Mouse (Mus musculus) gastrocnemius, postnatal 4 days (tissue): ENCODE results near the gene Tph1. TPM values are rescaled to one million over a fixed set of nuclear protein-coding genes. Genes with fewer than 3 reads are reported as not detected.
"Not testable (repeated sequence)": the region's sequence is repeated elsewhere in the genome, so short reads cannot be mapped to it uniquely, and the experiment has no call there.

Experiments used
- DNase-seq, 2 experiments: peaks; one replicate each; pipeline ENCODE4 v3.0.0; 2021 to 2022; ENCODE audit warnings: low spot score in 2 of 2, mixed read lengths in 2 of 2
- total RNA-seq, 2 experiments: library from RNA; stranded (reverse); gene quantifications; 2 replicates each; pipeline ENCODE4 v1.2.3; 2021

The Tph1 gene
- total RNA-seq, 2 experiments from 2014 or later: 0.21 to 0.49 TPM

DNA sequence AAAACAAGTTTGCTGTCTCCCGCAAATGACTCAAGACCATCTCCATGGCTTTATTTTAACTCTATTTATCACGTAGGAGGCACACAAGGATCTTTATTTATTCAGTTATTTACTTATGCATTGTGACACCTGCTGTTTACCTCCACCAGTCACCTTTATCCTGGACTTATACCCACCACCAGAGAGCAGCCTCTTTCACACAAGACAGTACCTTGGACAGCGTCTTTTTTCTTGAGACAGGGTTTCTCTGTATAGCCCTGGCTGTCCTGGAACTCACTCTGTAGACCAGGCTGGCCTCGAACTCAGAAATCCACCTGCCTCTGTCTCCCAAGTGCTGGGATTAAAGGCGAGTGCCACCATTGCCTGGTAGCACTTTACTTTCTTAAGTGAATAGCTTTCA lies 22.1 kb downstream of the Tph1 start:
- not testable (repeated sequence) for DNase-seq

DNA sequence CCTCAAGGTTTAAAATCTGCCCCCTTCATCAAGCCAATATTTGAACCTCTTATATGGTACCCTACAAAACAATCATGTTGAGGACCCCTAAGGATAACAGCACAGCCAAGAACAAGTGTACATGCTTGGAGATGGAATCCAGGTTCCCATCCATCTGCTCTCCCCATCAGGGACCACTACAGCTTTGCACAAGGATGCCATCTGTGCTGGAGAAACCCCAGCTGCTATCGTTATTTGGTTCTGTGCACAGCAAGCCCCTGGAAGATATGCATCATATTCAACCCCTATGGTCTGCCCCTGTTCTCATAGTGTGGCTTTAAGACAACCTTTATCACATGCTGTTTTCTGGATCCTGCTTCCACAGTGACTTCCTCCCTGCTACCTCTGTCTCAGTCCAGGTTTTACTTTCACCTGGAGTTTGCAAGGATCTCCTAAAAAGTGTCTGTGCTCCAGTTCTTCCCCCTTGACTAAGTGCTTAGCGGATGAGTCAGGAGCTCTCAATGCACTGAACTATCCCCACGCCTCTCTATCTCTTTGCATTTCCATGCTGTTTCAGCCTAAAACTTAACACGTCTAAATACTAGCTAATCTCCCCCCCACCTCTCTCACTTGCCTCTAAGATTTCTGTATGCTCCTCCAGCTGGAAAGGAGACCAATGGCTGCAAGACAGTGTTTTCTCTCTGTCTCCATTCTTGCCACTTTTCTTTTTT lies 23.8 kb downstream of the Tph1 start:
- DNase-seq: no peak

DNA sequence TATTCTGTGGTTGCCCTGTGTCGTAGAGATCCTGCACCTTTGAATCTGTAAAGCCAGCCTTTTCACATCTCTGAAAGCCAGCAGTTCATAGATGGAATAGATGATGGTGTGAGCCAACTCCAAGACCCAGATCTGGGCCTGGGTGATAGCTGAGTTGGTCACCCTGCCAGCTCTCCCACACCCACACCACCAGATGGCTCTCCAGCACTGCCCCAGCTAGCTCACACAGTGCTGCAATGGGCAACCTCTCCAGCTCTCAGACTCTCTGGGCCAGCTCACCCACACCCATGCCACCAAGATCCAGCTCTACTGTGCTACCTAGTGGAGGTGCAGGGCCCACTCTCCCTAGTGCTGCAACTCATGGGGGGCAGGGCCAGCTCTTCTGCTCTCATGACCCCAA lies 29.2 kb downstream of the Tph1 start:
- DNase-seq: no peak

DNA sequence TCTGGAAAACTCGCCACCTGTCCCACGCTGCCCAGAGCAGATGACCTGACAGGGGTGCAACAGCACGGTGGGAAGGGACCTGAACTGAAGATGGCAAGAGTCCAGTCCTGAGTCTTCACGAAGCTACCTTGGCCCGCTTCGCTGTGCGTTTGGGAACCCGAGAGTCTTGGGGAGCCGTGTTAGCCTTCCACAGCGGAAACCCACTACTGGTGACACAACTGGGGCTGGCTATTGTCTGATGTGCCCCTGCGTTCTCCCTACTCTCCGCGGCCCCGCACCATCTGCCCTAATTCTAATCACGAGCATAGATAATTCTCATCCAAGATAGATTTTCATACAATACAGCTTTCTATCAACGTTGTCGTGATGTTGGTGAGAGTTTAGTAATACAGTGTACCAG lies 32.3 kb downstream of the Tph1 start:
- DNase-seq: peak in 1 of 2 experiments; percentile 13

DNA sequence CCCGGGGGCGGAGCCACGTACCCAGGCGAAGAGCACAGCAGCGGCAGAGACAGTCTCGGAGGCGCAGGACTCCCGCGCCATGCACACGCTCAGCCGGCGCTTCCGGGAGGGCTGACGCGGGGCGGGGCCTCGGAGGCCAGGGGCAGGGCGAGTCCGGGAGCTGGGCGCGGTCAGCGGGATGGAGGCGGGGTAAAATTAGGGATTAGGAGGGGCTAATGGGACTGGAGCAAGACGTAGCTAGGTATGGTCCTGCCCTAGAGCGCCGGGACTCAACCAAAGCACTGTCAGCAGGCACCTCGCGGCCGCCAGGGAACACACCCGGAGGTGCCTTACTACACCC lies 32.7 kb downstream of the Tph1 start, which contains the start of gene Sergef:
Gene Sergef, minus strand, starts transcription at position 116 of the 340 bp plus-strand sequence.
- peak; percentile 75 to 85 for DNase-seq

DNA sequence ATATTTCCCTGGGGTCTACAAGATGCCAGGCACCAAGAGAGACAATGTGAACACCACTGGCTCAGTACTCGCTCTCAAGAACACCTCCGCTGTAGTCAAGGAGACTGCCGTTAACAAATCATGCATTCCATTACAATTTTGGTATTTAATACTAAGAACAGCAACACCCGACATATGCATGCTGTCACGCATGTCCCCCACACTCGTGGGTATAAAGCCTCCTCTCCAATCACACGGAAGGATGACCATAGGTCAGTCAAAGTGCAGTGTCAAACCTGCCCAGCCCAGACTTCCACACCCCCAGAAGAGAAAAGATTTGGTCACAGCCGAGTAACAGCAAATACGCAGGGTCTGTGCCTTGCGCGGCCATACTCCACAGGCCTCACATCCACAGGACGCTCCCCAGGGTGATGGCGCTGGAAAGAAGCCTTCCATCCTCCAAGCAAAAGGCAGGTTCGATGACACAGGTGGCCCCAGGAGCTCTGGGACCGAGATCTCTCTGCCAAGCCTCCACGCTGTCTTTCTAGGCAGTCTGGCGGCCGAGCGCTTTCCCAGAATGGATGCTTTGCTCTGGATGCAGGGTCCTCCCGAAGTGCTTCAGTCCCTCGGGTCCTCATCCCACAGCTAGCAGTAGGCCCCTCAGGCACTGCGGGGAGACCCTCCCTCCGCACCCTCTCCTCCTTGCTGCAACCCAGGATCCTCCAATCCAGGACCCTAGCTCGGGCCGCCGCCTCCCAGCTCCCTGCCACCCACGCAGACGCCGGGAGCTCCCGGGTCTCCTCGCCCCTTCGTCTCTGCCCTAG lies 33.2 kb downstream of the Tph1 start:
- peak in 1 of 2 experiments; percentile 11 for DNase-seq

DNA sequence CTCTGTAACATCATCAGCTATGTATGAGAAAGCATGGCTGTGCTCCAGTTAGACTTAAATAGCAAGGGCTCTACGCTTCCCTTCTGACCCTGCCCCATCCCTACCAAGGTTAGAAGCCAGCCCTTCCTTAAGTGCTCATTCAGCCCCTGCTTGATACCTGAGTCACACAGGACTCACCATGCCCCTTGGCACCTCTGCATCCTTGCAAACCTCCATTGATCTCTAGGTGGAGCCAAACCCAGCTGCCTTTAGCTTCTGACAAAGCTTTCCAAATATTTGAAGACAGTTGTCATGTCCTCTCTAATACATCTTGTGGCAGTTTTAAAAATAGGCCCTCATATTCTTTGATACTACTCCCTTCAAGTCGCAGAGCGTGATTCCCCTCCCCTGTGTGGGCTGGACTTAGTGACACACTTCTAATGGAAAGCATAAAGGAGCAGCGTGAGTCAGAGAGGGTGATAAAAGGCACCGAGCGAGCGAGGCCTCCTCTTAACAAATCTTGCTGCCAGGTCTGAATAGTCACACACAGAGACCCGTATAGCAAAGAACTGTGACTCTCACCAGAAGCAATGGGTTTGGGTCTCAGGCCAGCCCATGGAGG lies 43.9 kb downstream of the Tph1 start:
- no peak for DNase-seq

DNA sequence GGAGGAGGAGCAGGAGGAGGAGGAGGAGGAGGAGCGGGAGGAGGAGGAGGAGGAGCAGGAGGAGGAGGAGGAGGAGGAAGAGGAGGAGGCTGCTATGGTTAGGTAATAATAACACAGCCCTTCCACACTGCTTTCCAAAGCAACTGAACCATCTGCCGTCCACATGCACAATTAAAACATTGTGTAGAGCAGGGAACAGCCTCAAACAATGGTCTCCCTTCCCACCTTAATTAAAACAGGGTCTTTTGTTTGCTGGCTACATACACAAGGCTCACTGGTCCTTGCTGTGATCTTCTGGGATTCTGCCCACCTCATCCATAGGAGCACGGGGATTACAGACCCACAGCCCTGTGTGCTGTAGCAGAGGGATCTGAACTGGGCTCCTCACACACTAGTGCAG lies 48.4 kb downstream of the Tph1 start:
- no peak for DNase-seq

DNA sequence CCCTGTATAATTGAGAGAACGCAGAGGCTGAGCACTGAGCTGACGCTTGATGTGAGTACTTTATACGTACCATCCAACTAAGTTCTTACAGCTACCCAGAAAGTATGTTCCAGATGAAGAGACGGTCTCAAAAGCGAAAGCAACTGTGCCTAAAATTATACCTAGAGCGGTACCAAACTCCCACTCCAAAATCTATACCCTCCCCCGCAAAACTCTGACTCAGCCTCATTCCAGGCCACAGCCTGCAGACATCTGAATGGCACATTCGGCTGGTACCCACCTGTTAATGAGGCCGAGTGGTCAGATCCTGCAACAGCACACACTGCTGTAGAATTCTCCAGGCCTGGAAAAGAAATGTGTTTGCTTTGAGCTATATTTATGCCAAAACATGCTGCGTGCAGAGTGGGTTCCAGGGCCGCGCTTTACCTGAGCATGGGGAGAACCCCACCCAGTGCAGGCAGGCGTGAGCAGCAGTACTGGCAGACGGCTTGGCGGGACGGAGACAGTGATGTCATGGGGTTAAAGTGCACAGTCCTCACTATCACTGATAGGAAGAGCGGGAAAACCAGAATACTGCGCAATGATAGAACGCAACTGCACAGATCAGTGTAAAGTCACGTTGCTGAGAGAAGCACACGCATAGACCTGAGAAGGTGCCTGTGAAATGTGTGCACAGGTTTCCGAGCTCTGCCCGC lies 53.8 kb downstream of the Tph1 start:
- no peak for DNase-seq

DNA sequence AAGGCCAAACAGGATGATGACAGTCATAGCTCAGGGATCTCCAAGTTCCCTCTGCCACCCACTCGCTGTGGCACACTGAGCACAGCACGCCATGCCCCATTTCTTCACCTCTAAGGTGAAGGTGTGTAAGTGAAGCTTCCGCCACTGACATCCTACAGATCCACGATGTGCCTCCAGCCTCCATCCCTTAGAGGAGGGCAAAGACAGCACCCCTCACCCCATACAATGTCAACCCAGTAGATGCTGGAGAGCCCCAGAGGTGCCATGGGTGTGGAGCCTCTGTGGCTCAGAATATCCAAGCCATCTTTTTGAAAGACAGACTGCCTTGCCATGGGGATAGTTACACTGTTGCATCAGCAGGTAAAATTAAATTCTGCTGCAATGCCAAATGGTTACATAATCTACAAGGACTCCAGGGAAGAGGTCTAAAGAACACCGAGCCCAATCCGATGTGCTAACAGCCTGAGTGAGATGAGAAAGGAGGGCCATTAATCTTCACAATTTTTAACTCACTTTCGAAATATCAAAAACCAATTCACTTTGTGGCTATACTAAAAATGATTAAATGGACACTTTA lies 55.8 kb downstream of the Tph1 start:
- no peak for DNase-seq

DNA sequence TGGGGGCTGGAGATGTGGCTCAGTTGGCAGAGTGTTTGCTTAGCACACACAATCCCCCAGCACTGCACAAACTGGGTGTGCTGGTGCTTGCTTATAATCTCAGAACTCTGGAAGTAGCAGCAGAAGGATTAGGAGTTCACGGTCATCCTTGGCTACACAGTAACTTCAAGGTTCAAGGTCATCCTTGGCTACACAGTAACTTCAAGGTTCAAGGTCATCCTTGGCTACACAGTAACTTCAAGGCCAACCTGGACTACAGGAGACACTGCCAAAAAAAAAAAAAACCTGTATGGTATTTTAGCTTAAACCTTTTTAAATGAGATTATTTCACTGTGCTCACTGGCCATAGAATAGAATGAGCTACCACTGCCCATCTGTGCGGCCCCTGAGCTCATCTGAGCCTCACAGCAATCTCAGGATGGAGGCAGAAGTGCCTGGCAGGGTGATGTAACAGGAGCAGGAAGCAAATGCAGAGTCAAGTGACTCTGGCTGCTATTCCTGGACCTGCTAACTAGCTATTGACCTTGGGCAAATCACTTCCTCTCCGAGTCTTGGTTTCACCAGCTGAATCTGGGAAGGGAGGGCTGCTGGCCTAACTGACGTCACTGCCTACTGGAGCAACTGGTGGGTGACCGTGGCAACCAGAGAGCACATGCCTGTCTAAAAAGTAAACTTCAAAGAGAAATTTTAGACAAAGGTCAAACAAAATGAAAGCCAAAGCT lies 56.9 kb downstream of the Tph1 start:
- DNase-seq: no peak

DNA sequence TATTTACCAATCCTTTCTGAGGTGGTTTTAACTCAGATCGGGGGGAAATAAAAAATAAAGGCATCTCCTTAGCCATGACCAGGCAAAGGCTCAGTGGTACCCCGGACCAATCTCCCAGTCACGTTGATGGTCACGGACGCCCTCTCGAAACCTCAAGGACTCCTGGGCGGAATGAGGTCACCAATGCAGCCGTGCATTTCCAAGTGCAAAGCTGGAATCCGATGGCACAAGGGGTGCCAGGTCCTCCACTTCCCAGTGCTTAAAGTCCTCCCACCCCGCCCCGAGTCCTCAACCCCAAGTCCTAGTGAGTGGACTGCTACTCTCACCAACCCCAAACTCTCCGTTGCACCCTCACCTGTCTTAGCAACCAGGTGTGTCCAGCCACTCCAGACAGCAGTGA lies 58.1 kb downstream of the Tph1 start:
- no peak for DNase-seq

DNA sequence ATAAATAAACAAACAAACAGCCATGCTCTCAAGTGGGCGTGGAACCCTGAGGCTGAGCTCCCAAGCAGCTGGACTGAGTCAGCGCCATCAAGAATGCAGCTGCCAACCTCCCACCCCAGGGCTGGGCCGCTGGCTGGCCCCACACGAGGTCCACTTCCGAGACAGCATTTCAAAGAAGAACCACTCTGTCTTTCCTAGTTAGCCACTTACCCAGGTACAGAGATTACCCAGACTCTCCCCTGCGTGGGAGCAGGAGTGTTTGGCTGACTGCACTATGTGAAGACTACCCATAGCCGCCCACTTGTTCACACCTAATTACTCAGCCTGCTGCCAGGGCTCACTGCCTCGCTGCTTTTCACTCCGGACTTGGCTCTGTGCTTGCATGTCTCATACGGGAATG lies 59.2 kb downstream of the Tph1 start:
- DNase-seq: no peak

DNA sequence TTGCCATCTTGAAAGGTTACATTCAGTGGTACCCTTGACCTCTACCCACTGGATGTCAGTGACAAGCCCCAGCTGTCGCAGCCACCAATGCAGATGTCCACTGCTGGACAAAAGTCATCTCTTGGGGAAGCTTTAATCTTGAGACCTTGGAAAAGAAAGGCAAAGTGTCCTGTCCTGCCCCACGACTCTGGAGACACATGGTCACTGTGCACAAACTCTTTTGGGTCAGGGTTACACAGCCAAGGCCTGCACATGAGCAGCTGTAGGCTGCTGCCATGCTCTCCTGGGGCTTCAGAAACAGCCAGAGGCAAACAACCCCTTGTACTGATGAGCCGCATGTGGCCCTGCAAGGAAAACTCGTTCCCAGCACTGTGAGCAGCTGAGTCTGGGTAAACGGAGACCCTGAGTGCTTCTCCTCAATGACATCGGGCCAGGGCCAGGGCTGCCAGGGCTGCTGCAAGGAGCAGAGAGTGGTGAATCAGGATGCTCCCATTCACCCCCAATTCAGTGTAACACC lies 59.9 kb downstream of the Tph1 start:
- DNase-seq: no peak

DNA sequence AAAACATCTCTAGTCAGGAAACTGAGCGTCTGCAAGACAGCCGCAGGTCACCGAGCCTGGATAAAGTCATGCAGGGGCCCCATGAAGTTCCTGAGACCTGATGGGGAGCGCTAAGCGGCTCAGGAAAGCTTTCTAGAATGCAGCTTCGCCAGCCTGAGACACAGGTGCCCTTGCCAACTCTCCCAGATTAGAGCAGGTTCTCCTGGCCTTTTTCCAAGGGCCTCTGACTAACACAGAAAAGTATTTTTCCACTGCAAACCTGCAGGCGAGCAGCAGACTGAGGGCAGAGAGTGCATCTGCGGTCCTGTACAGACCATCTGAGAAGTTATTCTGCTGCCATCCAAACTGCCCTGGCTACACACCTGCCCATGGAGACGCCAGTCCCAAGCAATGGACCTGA lies 60.4 kb downstream of the Tph1 start:
- no peak for DNase-seq

DNA sequence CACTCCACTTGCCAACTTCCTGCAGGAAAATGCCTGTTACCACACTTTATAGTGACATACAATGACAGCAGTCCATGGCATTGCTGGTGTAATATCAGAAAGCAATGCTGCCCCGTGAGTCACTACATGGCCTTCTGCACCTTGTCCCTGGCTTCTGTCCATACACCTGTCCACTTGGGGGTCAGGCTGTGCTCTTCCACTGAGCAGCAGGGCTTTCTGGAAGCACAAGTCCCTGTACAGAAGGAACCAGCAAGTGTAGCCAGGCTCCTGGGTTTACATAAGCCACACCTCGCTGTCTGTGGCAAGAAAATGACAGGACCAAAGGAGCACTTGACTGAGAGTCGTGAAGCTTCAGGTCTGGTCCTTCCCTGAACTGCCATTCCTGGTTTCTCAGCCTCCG lies 63.0 kb downstream of the Tph1 start:
- no peak for DNase-seq

DNA sequence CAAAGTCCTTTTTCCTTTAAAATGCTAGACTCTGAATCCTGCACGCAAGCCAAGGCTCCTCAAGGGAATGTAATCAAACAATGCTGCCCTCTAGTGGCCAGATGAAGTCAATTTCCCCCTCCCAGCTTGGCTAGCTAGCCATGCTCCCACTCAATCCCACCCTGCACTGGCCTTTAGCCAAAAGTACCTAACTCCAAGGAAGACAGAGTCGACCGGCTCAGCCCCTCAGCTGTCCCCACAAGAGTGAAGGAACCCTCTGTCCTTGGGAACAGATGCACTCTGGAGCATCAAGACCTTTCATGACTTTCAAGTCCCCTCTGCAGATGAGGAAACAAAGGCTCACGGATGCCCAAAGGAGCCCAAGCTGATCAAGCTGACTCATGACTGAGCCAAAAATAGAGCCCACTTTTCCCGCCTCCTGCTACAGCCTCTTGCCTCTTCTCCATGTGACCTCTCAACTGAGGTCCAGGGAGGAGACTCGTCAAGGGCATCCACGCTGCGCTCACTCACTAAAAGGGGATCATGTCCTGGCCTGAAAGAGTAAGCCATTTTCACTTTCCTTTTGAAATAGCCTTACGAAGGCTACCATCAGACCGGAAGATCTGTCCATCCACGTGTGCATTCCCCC lies 64.8 kb downstream of the Tph1 start:
- peak in 1 of 2 experiments; percentile 47 for DNase-seq

DNA sequence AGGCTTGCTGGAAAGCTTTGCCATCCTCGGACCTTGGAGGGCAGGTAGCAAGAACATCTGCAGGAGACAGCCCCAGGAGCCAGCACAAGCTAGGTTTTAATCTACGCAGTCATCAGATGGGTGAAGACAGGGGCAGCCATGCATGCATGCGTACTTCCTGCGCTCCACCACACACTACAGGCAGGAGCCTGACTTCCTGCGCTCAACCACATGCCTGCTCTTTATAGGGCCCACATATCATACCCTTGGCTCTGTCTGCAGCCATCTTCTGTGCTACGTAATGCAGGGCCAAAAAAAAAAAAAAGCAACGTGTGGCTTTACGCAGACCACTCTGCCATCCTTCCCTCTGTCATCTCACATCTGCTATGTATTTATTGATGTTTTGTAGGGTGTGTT lies 65.3 kb downstream of the Tph1 start:
- DNase-seq: no peak

DNA sequence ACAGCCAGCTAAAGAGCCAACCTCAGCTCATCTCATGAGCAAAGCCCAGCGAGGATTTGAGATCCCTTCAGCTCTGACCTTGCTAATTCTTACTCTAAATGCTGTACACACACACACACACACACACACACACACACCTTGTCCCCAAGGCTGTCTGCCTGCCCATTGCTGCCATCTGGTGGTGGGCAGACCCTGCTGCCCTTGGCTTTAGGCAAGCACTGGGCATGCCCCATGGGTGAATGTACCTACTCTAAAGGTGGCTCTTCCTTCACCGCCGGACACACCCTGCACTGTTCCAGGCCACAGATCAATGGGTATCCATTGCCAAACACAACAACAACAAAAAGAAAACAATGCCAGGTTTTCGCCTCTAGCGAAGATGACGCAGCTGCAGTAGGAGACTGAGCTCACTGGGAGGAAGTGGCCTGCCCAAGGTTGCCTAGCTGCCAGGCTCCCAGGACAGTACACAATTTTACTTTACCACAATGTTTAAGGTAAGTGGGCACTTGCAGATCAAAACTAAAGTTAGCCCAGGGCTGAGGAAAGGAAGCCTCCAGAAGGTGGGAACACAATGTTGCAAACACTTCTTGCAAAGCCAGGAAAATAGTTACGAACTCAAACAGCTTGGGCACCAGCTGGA lies 65.8 kb downstream of the Tph1 start:
- DNase-seq: peak; percentile 39 to 77

DNA sequence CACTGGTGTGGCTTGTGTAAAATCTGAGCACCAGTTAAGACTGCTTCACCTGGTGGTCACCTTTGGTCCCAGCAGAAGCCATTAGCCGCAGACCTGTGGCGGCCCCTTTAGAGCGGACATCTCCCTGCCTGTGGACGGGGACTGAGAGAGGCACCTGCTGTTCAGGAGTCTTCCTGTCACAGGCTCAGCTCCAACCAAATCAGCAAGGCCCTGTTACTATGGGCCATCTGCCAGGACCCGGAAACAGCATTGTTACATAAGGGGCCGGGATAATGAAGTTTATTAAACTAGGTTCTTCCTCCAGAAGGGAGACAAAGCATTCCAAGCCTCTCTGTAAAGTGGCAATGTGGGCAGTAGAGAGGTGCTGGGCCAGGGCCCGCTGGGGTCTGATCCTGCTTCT lies 69.3 kb downstream of the Tph1 start:
- DNase-seq: no peak
